Mouse (Mus musculus): ENCODE data around the gene Rpl13a. TPM values are rescaled to one million over a fixed set of nuclear protein-coding genes. Genes with fewer than 3 reads are reported as not detected.

The Rpl13a gene
- total and polyA plus RNA-seq, 2 experiments from 2014 or later = 701 to 1,048 TPM

DNA sequence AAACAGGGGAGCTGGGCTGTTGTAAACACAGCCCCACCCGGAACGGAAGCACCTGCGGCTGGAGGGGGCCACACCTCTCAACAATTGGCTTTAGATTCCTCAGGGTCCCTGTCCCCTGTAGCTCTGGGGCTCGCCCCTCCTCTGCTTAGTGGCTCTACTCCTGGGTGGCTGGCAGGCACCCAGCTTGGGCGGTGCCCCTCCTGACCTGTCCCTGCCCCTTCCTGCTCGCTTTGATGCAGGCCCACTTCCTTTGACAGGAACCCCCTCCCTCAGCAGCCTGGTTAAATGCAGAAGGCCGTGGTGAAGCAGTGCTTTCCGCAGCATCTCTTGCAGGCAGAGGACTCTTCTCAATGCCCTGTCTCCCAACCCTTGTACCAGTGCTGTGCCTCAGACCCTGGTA is 7.2 kb downstream of the Rpl13a start:
- Histone ChIP-seq H3K4me1 (ENCODE audit: insufficient read depth, low read length) (peaks cover 3% of the 10 kb centered on the region; the same call in 1 of the 2 replicates), H3K27me3 (ENCODE audit: insufficient read depth, low read length) (no peaks in the 10 kb centered on the region), H3K27ac (ENCODE audit: low read depth, low read length) (0 out of 2 replicates have a peak overlapping the region, but pooled peaks have one; percentile 12), H3K4me2 (ENCODE audit: low read depth, low read length, poor library complexity, severe bottlenecking) (no peak overlapping the region), H3K9ac (replicated peaks; ENCODE audit: low read length, poor library complexity, severe bottlenecking) (0 out of 2 replicates have a peak overlapping the region, but pooled peaks have one; percentile 19), H3K4me3 (ENCODE audit: low read depth, low read length) (no peak overlapping the region), H3K36me3 (ENCODE audit: insufficient read depth, low read length) (peaks cover 45% of the 10 kb centered on the region), H3K9me3 (ENCODE audit: low read length) (no peaks in the 10 kb centered on the region)
- TF ChIP-seq CTCF (IDR thresholded peaks at IDR 0.05) = no peak
- DNase-seq (ENCODE audit: low spot score) (no peak), ATAC-seq (ENCODE audit: low FRiP score) (no peak)
- 70% methylated on average over 8 of the region's 8 CpGs for WGBS

DNA sequence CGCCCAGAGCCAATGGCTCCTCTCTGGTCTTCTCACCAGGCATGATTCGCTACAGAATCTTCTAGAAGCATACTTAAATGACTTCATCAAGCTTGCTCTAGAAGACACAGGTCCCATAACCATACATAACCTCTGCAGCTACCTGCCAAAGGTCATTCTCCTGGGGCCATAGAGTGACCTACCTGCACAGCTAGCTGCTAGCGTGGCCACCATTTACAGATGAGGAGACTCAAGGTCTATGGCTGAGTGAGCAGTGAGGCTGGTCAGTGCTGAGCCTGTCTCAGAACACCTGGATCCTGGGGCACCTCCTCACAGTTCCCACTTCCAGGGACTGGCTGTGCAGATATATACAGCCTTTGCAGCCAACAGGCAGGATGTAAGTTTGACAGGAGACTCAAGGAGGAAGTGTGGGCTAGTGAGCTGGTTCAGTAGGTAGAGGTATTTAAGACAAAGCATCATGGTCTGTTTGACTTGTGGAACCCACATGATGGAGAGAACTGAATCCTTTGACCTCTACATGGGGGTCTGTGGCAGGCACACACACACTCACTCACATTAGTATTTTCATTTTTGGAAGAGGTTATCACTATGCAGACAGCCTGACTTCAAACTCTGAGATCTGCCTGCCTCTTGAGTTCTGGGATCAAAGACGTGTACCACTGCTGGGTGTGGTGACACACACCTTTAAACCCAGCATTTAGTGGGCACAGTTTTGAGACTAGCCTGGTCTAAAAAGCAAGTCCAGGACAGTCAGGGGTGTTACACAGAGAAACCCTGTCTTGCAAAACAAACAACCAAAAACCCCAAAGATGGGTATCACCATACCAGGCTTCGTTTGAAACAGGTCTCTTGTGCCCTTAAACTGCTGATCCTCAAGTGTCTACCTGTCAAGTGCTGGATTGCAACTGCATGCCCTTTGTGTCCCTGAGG is 8.5 kb downstream of the Rpl13a start:
- no peak for DNase-seq (ENCODE audit: low spot score)
- H3K27me3 ChIP-seq (ENCODE audit: insufficient read depth, low read length) = no peaks in the 10 kb centered on the region
- TF ChIP-seq CTCF (IDR thresholded peaks at IDR 0.05) = no peak
- peaks cover 3% of the 10 kb centered on the region; the same call in 1 of the 2 replicates for H3K4me1 ChIP-seq (ENCODE audit: insufficient read depth, low read length)
- 85% methylated on average over 5 of the region's 5 CpGs for WGBS
- ATAC-seq (ENCODE audit: low FRiP score) = no peak
- H3K4me3 ChIP-seq (ENCODE audit: low read depth, low read length) = no peak overlapping the region
- no peak overlapping the region for H3K27ac ChIP-seq (ENCODE audit: low read depth, low read length)
- H3K4me2 ChIP-seq (ENCODE audit: low read depth, low read length, poor library complexity, severe bottlenecking) = no peak overlapping the region
- no peaks in the 10 kb centered on the region for H3K9me3 ChIP-seq (ENCODE audit: low read length)
- no peak overlapping the region for H3K9ac ChIP-seq (replicated peaks; ENCODE audit: low read length, poor library complexity, severe bottlenecking)
- peaks cover 34% of the 10 kb centered on the region for H3K36me3 ChIP-seq (ENCODE audit: insufficient read depth, low read length)

DNA sequence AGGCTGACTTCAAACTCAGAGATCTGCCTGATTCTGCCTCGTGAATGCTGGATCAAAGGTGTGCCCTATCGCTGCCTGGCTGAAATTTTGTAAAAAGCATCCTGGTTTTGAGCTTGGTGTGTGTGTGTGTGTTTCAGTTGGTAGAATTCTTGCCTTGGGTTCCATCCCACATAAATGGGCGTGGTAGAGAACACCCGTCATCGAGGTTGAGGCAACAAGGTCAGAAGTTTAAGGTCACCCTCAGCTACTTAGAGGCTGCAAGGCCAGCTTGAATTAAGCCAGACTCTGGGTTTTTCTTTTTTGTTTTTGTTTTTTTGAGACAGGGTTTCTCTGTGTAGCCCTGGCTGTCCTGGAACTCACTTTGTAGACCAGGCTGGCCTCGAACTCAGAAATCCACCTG is 10.2 kb downstream of the Rpl13a start:
- TF ChIP-seq CTCF (IDR thresholded peaks at IDR 0.05) = no peak

DNA sequence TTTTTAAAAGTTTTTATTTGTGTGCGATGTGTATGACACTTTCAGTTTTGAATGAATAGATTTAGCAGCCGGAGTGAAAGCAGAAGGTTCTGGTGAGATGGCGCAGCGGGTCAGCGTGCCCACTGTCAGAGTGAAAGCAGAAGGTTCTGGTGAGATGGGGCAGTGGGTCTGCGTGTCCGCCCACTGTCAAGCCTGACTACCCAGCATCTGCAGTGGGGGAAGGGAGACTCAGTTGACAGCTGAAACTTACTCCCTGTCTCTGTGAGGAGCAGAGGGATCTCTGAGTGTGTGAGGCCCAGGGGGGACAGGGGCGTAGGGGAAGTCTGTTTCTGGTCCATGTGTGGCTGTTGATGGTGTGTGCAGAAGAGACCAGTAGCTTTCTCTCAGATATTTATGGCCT is 11.0 kb downstream of the Rpl13a start:
- Histone ChIP-seq H3K9me3 (ENCODE audit: low read length) (no peaks in the 10 kb centered on the region), H3K9ac (replicated peaks; ENCODE audit: low read length, poor library complexity, severe bottlenecking) (no peak overlapping the region), H3K27me3 (ENCODE audit: insufficient read depth, low read length) (no peaks in the 10 kb centered on the region), H3K4me2 (ENCODE audit: low read depth, low read length, poor library complexity, severe bottlenecking) (no peak overlapping the region), H3K4me1 (ENCODE audit: insufficient read depth, low read length) (no peaks in the 10 kb centered on the region; the same call in 1 of the 2 replicates), H3K27ac (ENCODE audit: low read depth, low read length) (no peak overlapping the region), H3K36me3 (ENCODE audit: insufficient read depth, low read length) (peaks cover 33% of the 10 kb centered on the region), H3K4me3 (ENCODE audit: low read depth, low read length) (no peak overlapping the region)
- WGBS = 81% methylated on average over 8 of the region's 8 CpGs
- ATAC-seq (ENCODE audit: low FRiP score) (no peak), DNase-seq (ENCODE audit: low spot score) (no peak)
- no peak for TF ChIP-seq CTCF (IDR thresholded peaks at IDR 0.05)

More for the DNA sequence above, 10.2 kb downstream of the Rpl13a start:
- Histone ChIP-seq H3K27ac (ENCODE audit: low read depth, low read length) (no peak overlapping the region), H3K4me1 (ENCODE audit: insufficient read depth, low read length) (peaks cover 3% of the 10 kb centered on the region; the same call in 1 of the 2 replicates), H3K36me3 (ENCODE audit: insufficient read depth, low read length) (peaks cover 34% of the 10 kb centered on the region), H3K4me3 (ENCODE audit: low read depth, low read length) (no peak overlapping the region), H3K4me2 (ENCODE audit: low read depth, low read length, poor library complexity, severe bottlenecking) (no peak overlapping the region), H3K27me3 (ENCODE audit: insufficient read depth, low read length) (no peaks in the 10 kb centered on the region), H3K9ac (replicated peaks; ENCODE audit: low read length, poor library complexity, severe bottlenecking) (no peak overlapping the region), H3K9me3 (ENCODE audit: low read length) (no peaks in the 10 kb centered on the region)
- 93% methylated on average over 6 of the region's 6 CpGs for WGBS
- ATAC-seq (ENCODE audit: low FRiP score) (no peak), DNase-seq (ENCODE audit: low spot score) (no peak)

DNA sequence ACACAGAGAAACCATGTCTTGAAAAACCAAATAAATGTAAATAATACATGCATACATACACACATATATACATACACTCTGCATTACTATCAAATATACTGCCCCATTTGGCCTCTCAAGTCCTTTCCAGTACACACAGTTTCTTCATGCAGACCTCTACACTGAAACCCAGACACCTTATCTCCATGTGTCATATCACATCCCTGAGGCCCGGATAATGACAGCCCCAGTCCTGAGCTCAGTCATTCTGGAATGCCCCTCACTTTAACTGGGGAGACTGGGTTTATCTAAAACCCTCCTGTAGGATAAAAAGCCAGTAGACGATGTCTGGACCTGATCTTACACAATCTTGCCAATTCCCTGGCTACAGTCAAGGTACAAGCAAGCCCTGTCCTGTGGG is 15.1 kb downstream of the Rpl13a start:
- Histone ChIP-seq H3K4me2 (ENCODE audit: low read depth, low read length, poor library complexity, severe bottlenecking) (no peak overlapping the region), H3K4me1 (ENCODE audit: insufficient read depth, low read length) (no peaks in the 10 kb centered on the region), H3K27me3 (ENCODE audit: insufficient read depth, low read length) (no peaks in the 10 kb centered on the region), H3K36me3 (ENCODE audit: insufficient read depth, low read length) (no peaks in the 10 kb centered on the region; the same call in 1 of the 2 replicates), H3K9ac (replicated peaks; ENCODE audit: low read length, poor library complexity, severe bottlenecking) (no peak overlapping the region), H3K9me3 (ENCODE audit: low read length) (no peaks in the 10 kb centered on the region), H3K27ac (ENCODE audit: low read depth, low read length) (no peak overlapping the region), H3K4me3 (ENCODE audit: low read depth, low read length) (no peak overlapping the region)
- ATAC-seq (ENCODE audit: low FRiP score) (no peak), DNase-seq (ENCODE audit: low spot score) (no peak)
- TF ChIP-seq CTCF (IDR thresholded peaks at IDR 0.05) = no peak
- 85% methylated on average over 2 of the region's 2 CpGs for WGBS

DNA sequence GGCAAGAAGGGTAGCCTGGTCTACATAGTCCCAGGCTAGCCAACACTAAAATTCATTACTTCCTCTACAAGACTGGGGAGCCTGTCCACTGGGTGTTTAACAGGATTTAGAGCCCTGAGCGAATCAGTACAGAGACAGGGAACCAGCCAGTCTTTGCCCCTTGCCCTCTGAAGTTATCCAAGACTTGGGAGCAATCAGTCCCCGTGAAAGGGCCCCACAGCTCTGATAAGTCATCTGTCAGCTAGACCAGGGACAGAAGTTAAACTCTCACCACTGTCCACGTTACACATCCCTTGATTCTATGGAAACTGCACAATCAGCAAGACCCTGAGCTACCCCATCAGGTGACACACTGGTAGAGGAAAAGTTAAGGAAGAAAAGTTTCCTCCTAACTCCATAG is 16.0 kb downstream of the Rpl13a start:
- TF ChIP-seq CTCF (IDR thresholded peaks at IDR 0.05) = no peak
- Histone ChIP-seq H3K9me3 (ENCODE audit: low read length) (no peaks in the 10 kb centered on the region), H3K27ac (ENCODE audit: low read depth, low read length) (no peak overlapping the region), H3K4me3 (ENCODE audit: low read depth, low read length) (no peak overlapping the region), H3K27me3 (ENCODE audit: insufficient read depth, low read length) (no peaks in the 10 kb centered on the region), H3K4me1 (ENCODE audit: insufficient read depth, low read length) (no peaks in the 10 kb centered on the region), H3K4me2 (ENCODE audit: low read depth, low read length, poor library complexity, severe bottlenecking) (no peak overlapping the region), H3K9ac (replicated peaks; ENCODE audit: low read length, poor library complexity, severe bottlenecking) (no peak overlapping the region), H3K36me3 (ENCODE audit: insufficient read depth, low read length) (no peaks in the 10 kb centered on the region)
- no peak for ATAC-seq (ENCODE audit: low FRiP score)
- no peak for DNase-seq (ENCODE audit: low spot score)
- WGBS = 66% methylated on average over 3 of the region's 3 CpGs

All from midbrain, postnatal 0 days (tissue).